Mouse (Mus musculus) stomach, postnatal 0 days (tissue): ENCODE measurements around the gene Actl9. TPM values are rescaled to one million over a fixed set of nuclear protein-coding genes. Genes with fewer than 3 reads are reported as not detected.

Experiments
- ATAC-seq: fragments of 200-750 bp; cut with Nextera tagmentation; 2 replicates; pipeline ENCODE4 v1.8.0; 2017; ENCODE audit not compliant: low FRiP score, low TSS enrichment
- DNase-seq: peaks from one replicate; pipeline ENCODE4 v3.0.0-alpha.2; 2016; ENCODE audit warnings: low spot score
- H3K27ac ChIP-seq: fragments of 300-500 bp; sonication (generic); replicated peaks from 2 replicates; pipeline ENCODE4 v1.5.1; 2014; ENCODE audit warnings: mild to moderate bottlenecking, control low read depth
- H3K27me3 ChIP-seq: fragments of 300-500 bp; sonication (generic); 2 replicates; pipeline ENCODE4 v1.6.1; 2014; ENCODE audit warnings: low read length; ENCODE audit not compliant: control insufficient read depth, insufficient read depth
- H3K36me3 ChIP-seq: fragments of 300-500 bp; sonication (generic); 2 replicates; pipeline ENCODE4 v1.6.1; 2014; ENCODE audit warnings: low read length, mixed read lengths; ENCODE audit not compliant: control insufficient read depth, insufficient read depth
- H3K4me1 ChIP-seq: fragments of 300-500 bp; sonication (generic); replicated peaks from 2 replicates; pipeline ENCODE4 v1.6.1; 2014; ENCODE audit warnings: antibody characterized with exemption; ENCODE audit not compliant: control insufficient read depth, insufficient read depth
- H3K4me2 ChIP-seq: fragments of 300-500 bp; sonication (generic); replicated peaks from 2 replicates; pipeline ENCODE4 v1.6.1; 2014; ENCODE audit warnings: low read depth, mild to moderate bottlenecking, control low read depth, moderate library complexity
- H3K4me3 ChIP-seq: fragments of 300-500 bp; sonication (generic); 2 replicates; pipeline ENCODE4 v1.5.1; 2014; ENCODE audit warnings: low read depth, low read length, control low read depth
- H3K9ac ChIP-seq: fragments of 300-500 bp; sonication (generic); 2 replicates; pipeline ENCODE4 v1.6.1; 2014; ENCODE audit warnings: mild to moderate bottlenecking, low read length, control low read depth, mixed read lengths
- H3K9me3 ChIP-seq: fragments of 300-500 bp; sonication (generic); 2 replicates; pipeline ENCODE4 v1.6.1; 2016; ENCODE audit warnings: low read length; ENCODE audit not compliant: control insufficient read depth
- CTCF ChIP-seq: IDR thresholded peaks from 2 replicates; pipeline ENCODE4 v1.5.1; 2016; ENCODE audit warnings: antibody characterized with exemption, low read depth, mild to moderate bottlenecking, moderate library complexity
- EP300 ChIP-seq: optimal IDR thresholded peaks from 2 replicates; pipeline ENCODE3; 2016; ENCODE audit warnings: antibody characterized with exemption
- WGBS: fragments of 180-500 bp; shearing (Covaris S2); extraction: QIAGEN DNeasy Blood & Tissue Kit; methylation state at CpG from one replicate; pipeline ENCODE4 v1.1.7; 2014; 5-methylcytosine and 5-hydroxymethylcytosine counted together
- polyA plus RNA-seq: library from polyadenylated mRNA; unstranded; fragments of >200 nt; fragmentation: Nextera tagmentation; extraction: Ambion mirVana; gene quantifications from 2 replicates; pipeline ENCODE4 v1.2.1, GENCODE M21; 2015

Actl9 gene
- polyA plus RNA-seq, 1 experiment from 2014 or later: not detected

GRCm38 (mm10) chr17:33439922-33440321 lies 7.2 kb downstream of the Actl9 start:
- no peaks in the 10 kb centered on the region for H3K36me3 ChIP-seq

GRCm38 (mm10) chr17:33441159-33441558 lies 8.5 kb downstream of the Actl9 start:
- Histone ChIP-seq H3K27me3 (no peaks in the 10 kb centered on the region), H3K4me2 (no peak overlapping the region), H3K4me3 (no peak overlapping the region), H3K27ac (no peak overlapping the region), H3K36me3 (no peaks in the 10 kb centered on the region), H3K9ac (no peak overlapping the region), H3K4me1 (no peaks in the 10 kb centered on the region), H3K9me3 (no peaks in the 10 kb centered on the region)
- DNase-seq: no peak
- no peak for TF ChIP-seq CTCF
- ATAC-seq: no peak

More at GRCm38 (mm10) chr17:33439922-33440321, 7.2 kb downstream of the Actl9 start:
- ATAC-seq (peak; percentile 94), DNase-seq (peak; percentile 57)
- no peak overlapping the region for H3K4me3 ChIP-seq
- H3K9me3 ChIP-seq: no peaks in the 10 kb centered on the region
- no peaks in the 10 kb centered on the region for H3K27me3 ChIP-seq
- no peaks in the 10 kb centered on the region for H3K4me1 ChIP-seq
- 44% methylated on average over 5 of the region's 5 CpGs for WGBS
- no peak overlapping the region for H3K27ac ChIP-seq
- no peak overlapping the region for H3K4me2 ChIP-seq
- TF ChIP-seq CTCF (no peak), EP300 (no peak)
- no peak overlapping the region for H3K9ac ChIP-seq

GRCm38 (mm10) chr17:33456631-33457030 lies 23.9 kb downstream of the Actl9 start:
- H3K9me3 ChIP-seq: no peaks in the 10 kb centered on the region
- H3K9ac ChIP-seq: no peak overlapping the region
- no peak overlapping the region for H3K4me3 ChIP-seq
- H3K27me3 ChIP-seq: no peaks in the 10 kb centered on the region
- TF ChIP-seq EP300 (no peak), CTCF (no peak)
- H3K4me1 ChIP-seq: no peaks in the 10 kb centered on the region
- DNase-seq: no peak
- H3K36me3 ChIP-seq: no peaks in the 10 kb centered on the region
- no peak for ATAC-seq
- no peak overlapping the region for H3K4me2 ChIP-seq
- no peak overlapping the region for H3K27ac ChIP-seq
- 87% methylated on average over 2 of the region's 2 CpGs for WGBS

- TF ChIP-seq CTCF (no peak), EP300 (no peak)
- no peak for DNase-seq
Observed at GRCm38 (mm10) chr17:33471206-33471605, 38.5 kb downstream of the Actl9 start.

More at GRCm38 (mm10) chr17:33471206-33471605, 38.5 kb downstream of the Actl9 start:
- Histone ChIP-seq H3K4me2 (no peak overlapping the region), H3K36me3 (no peaks in the 10 kb centered on the region), H3K27ac (no peak overlapping the region), H3K9ac (no peak overlapping the region), H3K4me3 (no peak overlapping the region), H3K4me1 (no peaks in the 10 kb centered on the region), H3K9me3 (no peaks in the 10 kb centered on the region), H3K27me3 (no peaks in the 10 kb centered on the region)
- 62% methylated on average over 6 of the region's 6 CpGs for WGBS
- ATAC-seq: no peak

Other genes starting within 250 kb of the Actl9 start
- not detected in 2 replicates for gene Olfr239, start 241.6 kb upstream of the Actl9 start, polyA plus RNA-seq
- gene Olfr1564, start 211.2 kb upstream of the Actl9 start, polyA plus RNA-seq: 0.02 TPM in 1 of 2 replicates, not detected in the other
- gene Zfp955a, start 177.8 kb upstream of the Actl9 start, polyA plus RNA-seq: 6.1 and 6.7 TPM in 2 replicates
- 0.04 TPM in 1 of 2 replicates, not detected in the other for gene Olfr63, start 168.2 kb upstream of the Actl9 start, polyA plus RNA-seq
- 4.5 and 4.9 TPM in 2 replicates for gene Zfp955b, start 143.4 kb upstream of the Actl9 start, polyA plus RNA-seq
- gene Zfp81, start 74.0 kb upstream of the Actl9 start, polyA plus RNA-seq: 3.2 and 3.6 TPM in 2 replicates
- 6.0 and 6.1 TPM in 2 replicates for gene Zfp101, start 38.3 kb upstream of the Actl9 start, polyA plus RNA-seq
- 12.5 and 15.1 TPM in 2 replicates for gene Adamts10, start 91.3 kb downstream of the Actl9 start, polyA plus RNA-seq
- gene Myo1f, start 122.8 kb downstream of the Actl9 start, polyA plus RNA-seq: 0.98 and 1.5 TPM in 2 replicates
- gene Zfp414, start 196.2 kb downstream of the Actl9 start, polyA plus RNA-seq: 23.7 and 27.5 TPM in 2 replicates
- 0.19 and 0.27 TPM in 2 replicates for gene Pram1, start 205.2 kb downstream of the Actl9 start, polyA plus RNA-seq